Mouse (Mus musculus): Measurements from ENCODE around the gene Rora. TPM values are rescaled to one million over a fixed set of nuclear protein-coding genes. Genes with fewer than 3 reads are reported as not detected.

The Rora gene
- polyA plus RNA-seq (2015; fragmentation: Nextera tagmentation; extraction: Ambion mirVana), result 22.7 and 23.1 TPM in 2 replicates

GRCm38 (mm10) chr9:68653211-68654038, at the start of gene Rora:
Gene Rora (plus strand): TSS chr9:68653786.
- no peaks in the 10 kb centered on the region for H3K36me3 ChIP-seq (replicated peaks; ENCODE audit: insufficient read depth, low read length)
- DNase-seq, result peak; percentile 50
- ATAC-seq, result peak; percentile 85
- peak within 1 kb of the TSS; percentile 71 for H3K4me2 ChIP-seq (ENCODE audit: low read depth, low read length)
- H3K4me3 ChIP-seq (ENCODE audit: low read depth, low read length), result peak within 1 kb of the TSS; percentile 67
- TF ChIP-seq CTCF (IDR thresholded peaks at IDR 0.05; ENCODE audit: low read depth), result peak; percentile 22; the same call in 1 of the 2 replicates
- no peak for TF ChIP-seq EP300 (IDR thresholded peaks at IDR 0.05; ENCODE audit: low read depth)
- WGBS (ENCODE audit: insufficient replicate concordance), result 2% methylated on average over 72 of the region's 72 CpGs
- peak within 1 kb of the TSS; percentile 68 for H3K9ac ChIP-seq (replicated peaks)
- H3K9me3 ChIP-seq (ENCODE audit: low read length), result no peaks in the 10 kb centered on the region
- peaks cover 7% of the 10 kb centered on the region; the same call in 1 of the 2 replicates for H3K4me1 ChIP-seq (ENCODE audit: insufficient read depth)
- peak within 1 kb of the TSS; percentile 82 for H3K27ac ChIP-seq (ENCODE audit: low read depth)
- peaks cover 22% of the 10 kb centered on the region for H3K27me3 ChIP-seq (ENCODE audit: insufficient read depth, low read length)

GRCm38 (mm10) chr9:68614006-68614405, 39.6 kb upstream of the Rora start:
- Histone ChIP-seq H3K4me1 (ENCODE audit: insufficient read depth) (no peaks in the 10 kb centered on the region), H3K4me3 (ENCODE audit: low read depth, low read length) (no peak overlapping the region), H3K27me3 (ENCODE audit: insufficient read depth, low read length) (no peaks in the 10 kb centered on the region), H3K9ac (replicated peaks) (no peak overlapping the region), H3K4me2 (ENCODE audit: low read depth, low read length) (no peak overlapping the region), H3K9me3 (ENCODE audit: low read length) (no peaks in the 10 kb centered on the region), H3K36me3 (replicated peaks; ENCODE audit: insufficient read depth, low read length) (no peaks in the 10 kb centered on the region), H3K27ac (ENCODE audit: low read depth) (no peak overlapping the region)
- ATAC-seq, result no peak
- DNase-seq, result no peak
- WGBS (ENCODE audit: insufficient replicate concordance), result 77% methylated on average over 9 of the region's 9 CpGs
- TF ChIP-seq CTCF (IDR thresholded peaks at IDR 0.05; ENCODE audit: low read depth), result no peak
- no peak for TF ChIP-seq EP300 (IDR thresholded peaks at IDR 0.05; ENCODE audit: low read depth)

GRCm38 (mm10) chr9:68617116-68617515, 36.5 kb upstream of the Rora start:
- ATAC-seq (no peak), DNase-seq (no peak)
- no peak overlapping the region for H3K9ac ChIP-seq (replicated peaks)
- no peaks in the 10 kb centered on the region for H3K27me3 ChIP-seq (ENCODE audit: insufficient read depth, low read length)
- H3K9me3 ChIP-seq (ENCODE audit: low read length), result no peaks in the 10 kb centered on the region
- WGBS (ENCODE audit: insufficient replicate concordance), result 46% methylated on average over 4 of the region's 4 CpGs
- H3K4me2 ChIP-seq (ENCODE audit: low read depth, low read length), result no peak overlapping the region
- no peaks in the 10 kb centered on the region for H3K4me1 ChIP-seq (ENCODE audit: insufficient read depth)
- no peak overlapping the region for H3K27ac ChIP-seq (ENCODE audit: low read depth)
- TF ChIP-seq EP300 (IDR thresholded peaks at IDR 0.05; ENCODE audit: low read depth) (no peak), CTCF (IDR thresholded peaks at IDR 0.05; ENCODE audit: low read depth) (no peak)
- H3K36me3 ChIP-seq (replicated peaks; ENCODE audit: insufficient read depth, low read length), result no peaks in the 10 kb centered on the region
- no peak overlapping the region for H3K4me3 ChIP-seq (ENCODE audit: low read depth, low read length)

GRCm38 (mm10) chr9:68620036-68620435, 33.5 kb upstream of the Rora start:
- WGBS (ENCODE audit: insufficient replicate concordance), result 49% methylated on average over 2 of the region's 2 CpGs
- TF ChIP-seq CTCF (IDR thresholded peaks at IDR 0.05; ENCODE audit: low read depth) (no peak), EP300 (IDR thresholded peaks at IDR 0.05; ENCODE audit: low read depth) (no peak)
- Histone ChIP-seq H3K4me3 (ENCODE audit: low read depth, low read length) (no peak overlapping the region), H3K27ac (ENCODE audit: low read depth) (no peak overlapping the region), H3K4me2 (ENCODE audit: low read depth, low read length) (peak overlapping the region; percentile 38), H3K9ac (replicated peaks) (no peak overlapping the region), H3K27me3 (ENCODE audit: insufficient read depth, low read length) (no peaks in the 10 kb centered on the region), H3K36me3 (replicated peaks; ENCODE audit: insufficient read depth, low read length) (no peaks in the 10 kb centered on the region), H3K4me1 (ENCODE audit: insufficient read depth) (no peaks in the 10 kb centered on the region), H3K9me3 (ENCODE audit: low read length) (no peaks in the 10 kb centered on the region)
- DNase-seq, result no peak
- ATAC-seq, result peak; percentile 48; the same call in 1 of the 2 replicates

GRCm38 (mm10) chr9:68620441-68620840, 33.1 kb upstream of the Rora start:
- TF ChIP-seq EP300 (IDR thresholded peaks at IDR 0.05; ENCODE audit: low read depth) (no peak), CTCF (IDR thresholded peaks at IDR 0.05; ENCODE audit: low read depth) (no peak)
- ATAC-seq, result peak; percentile 35; the same call in 1 of the 2 replicates
- 61% methylated on average over 6 of the region's 6 CpGs for WGBS (ENCODE audit: insufficient replicate concordance)

GRCm38 (mm10) chr9:68624981-68625380, 28.6 kb upstream of the Rora start:
- WGBS (ENCODE audit: insufficient replicate concordance), result 80% methylated on average over 4 of the region's 4 CpGs
- TF ChIP-seq CTCF (IDR thresholded peaks at IDR 0.05; ENCODE audit: low read depth) (no peak), EP300 (IDR thresholded peaks at IDR 0.05; ENCODE audit: low read depth) (no peak)
- DNase-seq (no peak), ATAC-seq (no peak)
- no peaks in the 10 kb centered on the region for H3K27me3 ChIP-seq (ENCODE audit: insufficient read depth, low read length)
- no peaks in the 10 kb centered on the region for H3K4me1 ChIP-seq (ENCODE audit: insufficient read depth)
- H3K4me2 ChIP-seq (ENCODE audit: low read depth, low read length), result no peak overlapping the region
- no peaks in the 10 kb centered on the region for H3K9me3 ChIP-seq (ENCODE audit: low read length)
- H3K36me3 ChIP-seq (replicated peaks; ENCODE audit: insufficient read depth, low read length), result no peaks in the 10 kb centered on the region
- H3K4me3 ChIP-seq (ENCODE audit: low read depth, low read length), result no peak overlapping the region
- H3K27ac ChIP-seq (ENCODE audit: low read depth), result no peak overlapping the region
- no peak overlapping the region for H3K9ac ChIP-seq (replicated peaks)

More at GRCm38 (mm10) chr9:68620441-68620840, 33.1 kb upstream of the Rora start:
- no peak overlapping the region for H3K27ac ChIP-seq (ENCODE audit: low read depth)
- H3K27me3 ChIP-seq (ENCODE audit: insufficient read depth, low read length), result no peaks in the 10 kb centered on the region
- no peaks in the 10 kb centered on the region for H3K36me3 ChIP-seq (replicated peaks; ENCODE audit: insufficient read depth, low read length)
- DNase-seq, result no peak
- no peaks in the 10 kb centered on the region for H3K9me3 ChIP-seq (ENCODE audit: low read length)
- peak overlapping the region; percentile 38 for H3K4me2 ChIP-seq (ENCODE audit: low read depth, low read length)
- no peak overlapping the region for H3K4me3 ChIP-seq (ENCODE audit: low read depth, low read length)
- no peaks in the 10 kb centered on the region for H3K4me1 ChIP-seq (ENCODE audit: insufficient read depth)
- H3K9ac ChIP-seq (replicated peaks), result no peak overlapping the region
